Mouse (Mus musculus) kidney, embryonic 16.5 days (tissue): ENCODE measurements at regions not wholly inside any gene's neighbourhood (a gene's known extent, or its start where the extent isn't known, plus 50 kb on each side); places are given as distances from the start of the nearest gene placed in this dataset.

Experiments
- ATAC-seq: fragments of 200-750 bp; cut with Nextera tagmentation; 2 replicates; pipeline ENCODE4 v1.8.0; 2017; ENCODE audit warnings: moderate TSS enrichment; ENCODE audit not compliant: low FRiP score, low TSS enrichment
- H3K27ac ChIP-seq: fragments of 300-500 bp; sonication (generic); 2 replicates; pipeline ENCODE4 v1.5.1; 2014; ENCODE audit warnings: low read length
- H3K27me3 ChIP-seq: fragments of 300-500 bp; sonication (generic); 2 replicates; pipeline ENCODE4 v1.6.1; 2014; ENCODE audit warnings: low read length, control low read depth, mixed read lengths; ENCODE audit not compliant: insufficient read depth
- H3K36me3 ChIP-seq: fragments of 300-500 bp; sonication (generic); 2 replicates; pipeline ENCODE4 v1.6.1; 2014; ENCODE audit warnings: low read length, control low read depth, mixed read lengths; ENCODE audit not compliant: insufficient read depth
- H3K4me1 ChIP-seq: fragments of 300-500 bp; sonication (generic); 2 replicates; pipeline ENCODE4 v1.6.1; 2014; ENCODE audit warnings: low read length, control low read depth, mixed read lengths; ENCODE audit not compliant: insufficient read depth
- H3K4me2 ChIP-seq: fragments of 300-500 bp; sonication (generic); replicated peaks from 2 replicates; pipeline ENCODE4 v1.6.1; 2014; ENCODE audit warnings: low read depth, low read length
- H3K4me3 ChIP-seq: fragments of 300-500 bp; sonication (generic); 2 replicates; pipeline ENCODE4 v1.5.1; 2014; ENCODE audit warnings: mild to moderate bottlenecking, low read length
- H3K9ac ChIP-seq: fragments of 300-500 bp; sonication (generic); replicated peaks from 2 replicates; pipeline ENCODE4 v1.6.1; 2014; ENCODE audit warnings: low read length
- H3K9me3 ChIP-seq: fragments of 300-500 bp; sonication (generic); 2 replicates; pipeline ENCODE4 v1.6.1; 2016; ENCODE audit warnings: low read length, control low read depth
- WGBS: fragments of 180-500 bp; shearing (Covaris S2); extraction: QIAGEN DNeasy Blood & Tissue Kit; methylation state at CpG from one replicate; pipeline ENCODE4 v1.1.7; 2014; 5-methylcytosine and 5-hydroxymethylcytosine counted together

GRCm38 (mm10) chr12:29337336-29337735 is 190.8 kb upstream of the Myt1l start:
- ATAC-seq: no peak

DNA sequence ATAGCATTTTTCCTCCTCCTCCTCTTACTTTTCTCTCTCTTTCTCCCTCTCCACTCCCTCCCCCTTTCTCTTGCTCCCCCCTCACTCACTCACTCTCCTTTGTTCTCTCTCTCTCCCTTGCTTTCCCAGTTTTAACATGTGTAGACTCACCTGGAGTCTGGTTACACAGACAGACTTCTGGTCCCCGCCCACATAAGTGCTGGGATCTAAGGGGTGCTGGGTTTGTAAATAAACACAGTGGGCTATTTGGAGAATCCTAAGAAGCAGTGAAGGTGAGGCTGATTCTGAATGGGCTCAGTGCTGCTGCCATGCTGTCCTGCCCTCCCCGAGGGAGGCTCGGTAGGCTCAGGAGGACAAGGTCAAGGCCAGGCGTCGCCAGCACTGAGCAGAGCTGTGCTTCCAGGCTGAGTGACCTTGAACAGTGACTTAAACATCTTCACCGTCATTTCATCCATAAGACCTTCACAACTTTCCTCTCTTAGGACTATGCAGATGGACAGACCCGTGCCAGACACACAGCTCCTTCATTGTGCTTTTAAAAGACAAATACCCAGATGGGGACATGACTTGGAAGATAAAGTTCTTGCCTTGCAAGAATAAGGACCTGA is 186.7 kb upstream of the Myt1l start:
- 46% methylated on average over 7 of the region's 7 CpGs for WGBS
- Histone ChIP-seq H3K9me3 (no peaks in the 10 kb centered on the region), H3K4me1 (no peaks in the 10 kb centered on the region), H3K9ac (no peak overlapping the region), H3K27ac (no peak overlapping the region), H3K4me3 (no peak overlapping the region), H3K4me2 (no peak overlapping the region), H3K36me3 (no peaks in the 10 kb centered on the region), H3K27me3 (no peaks in the 10 kb centered on the region)
- ATAC-seq: no peak

More at GRCm38 (mm10) chr12:29337336-29337735, 190.8 kb upstream of the Myt1l start:
- Histone ChIP-seq H3K4me2 (no peak overlapping the region), H3K4me3 (no peak overlapping the region), H3K36me3 (no peaks in the 10 kb centered on the region), H3K9ac (no peak overlapping the region), H3K4me1 (no peaks in the 10 kb centered on the region), H3K27ac (no peak overlapping the region), H3K27me3 (no peaks in the 10 kb centered on the region), H3K9me3 (no peaks in the 10 kb centered on the region)
- WGBS: 92% methylated on average over 2 of the region's 2 CpGs

DNA sequence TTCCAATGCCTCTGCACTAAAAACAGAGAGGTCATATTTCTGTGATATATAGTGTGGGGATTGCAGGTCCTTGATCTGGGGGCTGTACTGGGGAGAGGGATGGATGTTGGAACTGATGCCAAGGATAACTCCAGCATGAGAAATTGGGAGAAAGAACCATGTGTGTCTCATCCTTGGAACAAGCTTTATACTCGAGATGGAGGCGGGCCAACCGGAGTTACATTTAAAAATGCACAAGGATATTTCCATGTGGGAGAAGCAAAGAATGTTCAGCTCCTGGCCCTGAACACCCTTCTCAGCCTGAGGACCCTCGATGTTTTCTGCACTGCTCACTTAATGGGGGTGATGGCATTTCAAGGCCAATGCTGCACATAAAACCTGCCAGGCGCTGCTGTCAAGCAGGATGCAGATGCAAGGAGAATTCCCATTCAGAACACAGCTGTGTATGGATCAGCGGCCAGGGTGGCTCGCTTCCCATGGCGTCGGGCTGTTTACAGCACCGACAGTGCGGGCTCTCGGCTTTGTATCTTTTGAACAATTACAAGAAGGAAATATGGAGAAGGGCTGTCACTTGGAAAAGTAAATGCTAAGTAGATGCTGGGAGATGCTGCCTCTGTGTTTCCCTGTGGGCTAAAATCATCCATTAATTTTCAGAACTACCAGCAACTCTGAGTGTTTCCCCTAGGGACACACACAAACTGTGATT is 184.9 kb upstream of the Myt1l start:
- no peak overlapping the region for H3K9ac ChIP-seq
- no peak overlapping the region for H3K27ac ChIP-seq
- no peak overlapping the region for H3K4me3 ChIP-seq
- H3K36me3 ChIP-seq: no peaks in the 10 kb centered on the region
- no peak overlapping the region for H3K4me2 ChIP-seq
- no peaks in the 10 kb centered on the region for H3K27me3 ChIP-seq
- H3K9me3 ChIP-seq: no peaks in the 10 kb centered on the region
- H3K4me1 ChIP-seq: no peaks in the 10 kb centered on the region
- no peak for ATAC-seq
- 65% methylated on average over 12 of the region's 12 CpGs for WGBS

DNA sequence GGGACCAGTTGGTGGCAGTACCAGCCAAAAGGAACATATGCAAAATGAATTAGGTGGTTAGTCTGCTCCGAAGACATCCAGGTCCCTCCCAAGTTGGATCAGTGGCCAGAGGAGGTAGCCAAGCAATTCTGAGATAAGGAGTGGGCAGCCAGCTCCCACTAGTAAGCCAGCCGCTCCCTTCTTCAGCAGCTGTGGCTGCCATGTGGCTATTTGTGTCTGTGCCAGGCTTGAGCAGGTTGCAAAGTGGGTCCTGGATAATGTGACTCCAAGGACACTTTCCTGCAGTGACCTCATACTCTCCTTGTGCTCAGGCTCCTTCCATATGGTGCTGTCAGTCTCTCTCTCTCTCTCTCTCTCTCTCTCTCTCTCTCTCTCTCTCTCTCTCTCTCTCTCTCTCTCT is 179.5 kb upstream of the Myt1l start:
- Histone ChIP-seq H3K9ac (no peak overlapping the region), H3K27ac (no peak overlapping the region), H3K4me3 (no peak overlapping the region), H3K27me3 (no peaks in the 10 kb centered on the region), H3K36me3 (no peaks in the 10 kb centered on the region), H3K9me3 (no peaks in the 10 kb centered on the region), H3K4me2 (no peak overlapping the region), H3K4me1 (0 out of 2 replicates have a peak, but pooled peaks cover 4% of the 10 kb centered on the region)
- WGBS: 72% methylated on average over 2 of the region's 2 CpGs
- no peak for ATAC-seq

GRCm38 (mm10) chr12:29349146-29349850 is 178.9 kb upstream of the Myt1l start:
- Histone ChIP-seq H3K27ac (no peak overlapping the region), H3K9ac (no peak overlapping the region), H3K4me3 (no peak overlapping the region), H3K4me1 (0 out of 2 replicates have a peak, but pooled peaks cover 7% of the 10 kb centered on the region), H3K4me2 (no peak overlapping the region), H3K9me3 (no peaks in the 10 kb centered on the region), H3K27me3 (no peaks in the 10 kb centered on the region), H3K36me3 (no peaks in the 10 kb centered on the region)
- WGBS: 45% methylated on average over 9 of the region's 9 CpGs
- ATAC-seq: 0 out of 2 replicates have a peak, but pooled peaks have one; percentile 19

- WGBS: 30% methylated on average over 10 of the region's 11 CpGs
- peak; percentile 42; the same call in 1 of the 2 replicates for ATAC-seq
Observed at GRCm38 (mm10) chr12:29353777-29354496, 174.2 kb upstream of the Myt1l start.

DNA sequence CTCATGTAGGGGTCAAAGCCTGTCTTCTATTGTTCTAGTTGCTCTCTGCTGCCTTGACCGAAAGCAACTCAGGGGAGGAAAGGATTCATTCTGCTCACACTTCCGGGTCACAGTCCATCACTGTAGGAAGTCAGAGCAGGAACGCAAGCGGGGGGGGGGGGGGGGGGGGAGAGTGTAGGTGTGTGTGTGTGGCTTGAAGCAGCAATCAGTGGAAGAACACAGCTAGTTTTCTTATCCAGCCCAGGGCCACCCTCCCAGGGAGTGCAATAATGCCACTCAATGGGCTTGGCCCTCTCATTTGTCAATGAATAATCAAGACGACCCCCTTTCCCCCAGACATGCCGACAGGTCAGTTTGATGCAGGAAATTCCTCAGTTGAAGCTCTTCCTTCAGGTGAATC is 173.4 kb upstream of the Myt1l start:
- no peak overlapping the region for H3K27ac ChIP-seq
- H3K4me1 ChIP-seq: peaks cover 12% of the 10 kb centered on the region; the same call in 1 of the 2 replicates
- no peaks in the 10 kb centered on the region for H3K36me3 ChIP-seq
- WGBS: 32% methylated on average over 6 of the region's 6 CpGs
- H3K9me3 ChIP-seq: no peaks in the 10 kb centered on the region
- no peak overlapping the region for H3K9ac ChIP-seq
- H3K4me3 ChIP-seq: no peak overlapping the region
- no peaks in the 10 kb centered on the region for H3K27me3 ChIP-seq
- no peak overlapping the region for H3K4me2 ChIP-seq
- ATAC-seq: no peak

More at GRCm38 (mm10) chr12:29353777-29354496, 174.2 kb upstream of the Myt1l start:
- Histone ChIP-seq H3K4me2 (no peak overlapping the region), H3K27ac (no peak overlapping the region), H3K4me1 (peaks cover 15% of the 10 kb centered on the region; the same call in 1 of the 2 replicates), H3K4me3 (no peak overlapping the region), H3K9me3 (no peaks in the 10 kb centered on the region), H3K36me3 (no peaks in the 10 kb centered on the region), H3K9ac (no peak overlapping the region), H3K27me3 (no peaks in the 10 kb centered on the region)

GRCm38 (mm10) chr12:29356681-29357397 is 171.3 kb upstream of the Myt1l start:
- H3K9ac ChIP-seq: no peak overlapping the region
- H3K4me1 ChIP-seq: peaks cover 12% of the 10 kb centered on the region; the same call in 1 of the 2 replicates
- H3K4me3 ChIP-seq: no peak overlapping the region
- 30% methylated on average over 11 of the region's 11 CpGs for WGBS
- no peaks in the 10 kb centered on the region for H3K36me3 ChIP-seq
- no peaks in the 10 kb centered on the region for H3K27me3 ChIP-seq
- H3K9me3 ChIP-seq: no peaks in the 10 kb centered on the region
- no peak overlapping the region for H3K27ac ChIP-seq
- H3K4me2 ChIP-seq: no peak overlapping the region
- no peak; the same call in 1 of the 2 replicates for ATAC-seq

DNA sequence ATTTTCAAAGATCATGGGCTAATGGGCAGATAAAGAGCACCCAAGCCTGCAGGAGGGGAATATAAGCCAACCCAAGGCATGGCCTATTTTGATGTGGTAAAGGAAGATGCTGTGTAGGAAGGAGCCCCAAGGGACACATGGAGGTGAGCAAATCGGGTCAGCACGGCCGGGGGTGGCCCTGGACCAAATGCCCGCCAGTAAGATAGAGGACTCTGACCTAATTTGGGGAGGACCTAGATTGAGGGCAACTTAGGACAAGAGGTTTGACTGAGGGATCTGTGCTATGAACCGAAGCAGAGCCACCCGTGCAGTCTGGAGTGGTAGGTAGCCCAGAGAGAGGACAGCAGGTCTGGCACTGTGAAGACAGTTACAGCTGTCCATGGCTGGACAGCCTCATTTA is 166.9 kb upstream of the Myt1l start:
- H3K9me3 ChIP-seq: no peaks in the 10 kb centered on the region

More for the DNA sequence above, 166.9 kb upstream of the Myt1l start:
- H3K27ac ChIP-seq: no peak overlapping the region
- no peaks in the 10 kb centered on the region for H3K27me3 ChIP-seq
- no peak overlapping the region for H3K9ac ChIP-seq
- no peak for ATAC-seq
- no peak overlapping the region for H3K4me2 ChIP-seq
- peaks cover 5% of the 10 kb centered on the region; the same call in 1 of the 2 replicates for H3K4me1 ChIP-seq
- H3K4me3 ChIP-seq: no peak overlapping the region
- 86% methylated on average over 6 of the region's 6 CpGs for WGBS
- no peaks in the 10 kb centered on the region for H3K36me3 ChIP-seq
